Mouse (Mus musculus) right cerebral cortex, adult 18-20 months (tissue): Measurements from ENCODE around the gene Ndufb10.

Source experiments
- DNase-seq: peaks from one replicate; pipeline ENCODE4 v3.0.0; 2022; ENCODE audit warnings: mixed read lengths

The Ndufb10 gene

DNA sequence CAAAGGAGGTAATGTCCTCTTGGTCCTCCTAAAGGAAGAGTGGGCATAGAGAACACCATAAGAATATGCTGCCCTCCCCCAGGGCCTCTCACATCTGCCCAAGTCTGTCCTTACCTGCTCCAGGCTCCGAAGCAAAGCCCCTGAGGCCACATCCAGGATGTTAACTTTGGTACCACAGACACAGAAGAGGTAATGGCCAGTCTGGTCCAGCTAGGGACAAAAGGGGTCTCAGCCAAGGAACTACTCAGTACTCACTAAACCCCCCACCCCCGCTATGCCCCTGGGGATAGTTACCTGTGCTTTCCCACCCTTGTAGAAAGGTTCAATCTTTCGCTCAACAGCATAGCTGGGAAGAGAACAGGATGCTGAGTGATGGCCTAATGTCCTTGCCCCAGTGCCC, 18.5 kb downstream of the Ndufb10 start:
- DNase-seq: no peak

DNA sequence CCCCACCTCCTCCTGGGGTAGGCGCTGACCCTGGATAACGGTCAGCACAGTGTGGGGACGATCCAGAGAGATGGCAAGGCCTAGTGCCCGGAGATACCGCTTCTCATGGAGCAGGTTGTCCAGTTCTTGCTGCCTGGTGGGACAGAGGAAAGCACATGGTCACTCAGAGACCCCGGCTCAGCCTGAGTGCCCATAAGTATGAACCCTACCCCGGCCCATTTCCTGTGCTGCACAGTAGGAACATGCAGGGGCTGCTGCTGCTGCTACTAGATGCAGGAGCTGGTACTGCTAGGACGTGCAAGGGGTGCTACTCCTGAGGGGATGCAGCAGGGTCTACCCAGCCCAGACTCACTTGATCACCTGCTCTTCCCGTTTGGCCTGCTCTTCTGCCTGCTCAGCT, 23.0 kb downstream of the Ndufb10 start:
- DNase-seq: no peak

DNA sequence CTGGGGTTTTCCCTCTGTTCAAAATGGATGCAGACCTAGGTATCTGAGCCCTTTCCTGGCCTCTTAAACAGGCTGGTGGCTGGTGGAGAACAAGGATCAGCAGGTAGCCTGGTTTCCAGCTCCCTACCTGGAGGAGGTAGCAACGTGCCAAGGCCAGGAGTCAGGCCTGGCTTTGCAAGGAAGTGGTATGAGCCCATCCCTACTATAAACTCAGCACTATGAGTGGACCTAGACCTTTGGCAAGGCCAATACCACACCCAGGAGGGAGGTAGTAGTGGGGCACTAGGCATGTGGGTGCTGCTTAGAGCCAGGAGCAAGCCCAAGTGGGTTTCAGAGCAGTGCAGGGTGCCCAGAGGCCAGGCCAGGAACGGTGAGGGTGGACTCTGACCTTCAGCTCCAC, 24.8 kb downstream of the Ndufb10 start:
- DNase-seq: no peak

DNA sequence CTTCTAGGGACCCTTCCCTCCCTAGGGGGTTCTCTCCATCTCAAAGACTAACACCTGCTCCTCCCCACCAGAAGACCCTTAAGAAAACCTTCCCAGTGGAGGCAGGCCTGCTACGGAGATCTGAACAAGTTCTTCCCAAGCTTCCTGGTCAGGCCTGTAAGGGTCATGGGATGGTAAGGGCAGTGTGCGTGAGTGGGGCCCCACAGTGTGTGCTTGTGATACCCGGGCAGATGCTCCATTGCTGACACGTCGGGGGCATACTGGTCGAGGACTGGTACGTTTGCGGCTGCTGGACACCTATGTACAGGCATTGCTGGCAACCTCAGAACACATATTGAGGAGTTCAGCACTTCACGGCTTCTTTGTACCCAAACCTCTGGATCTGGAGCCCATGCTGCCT, 25.6 kb downstream of the Ndufb10 start:
- no peak for DNase-seq

DNA sequence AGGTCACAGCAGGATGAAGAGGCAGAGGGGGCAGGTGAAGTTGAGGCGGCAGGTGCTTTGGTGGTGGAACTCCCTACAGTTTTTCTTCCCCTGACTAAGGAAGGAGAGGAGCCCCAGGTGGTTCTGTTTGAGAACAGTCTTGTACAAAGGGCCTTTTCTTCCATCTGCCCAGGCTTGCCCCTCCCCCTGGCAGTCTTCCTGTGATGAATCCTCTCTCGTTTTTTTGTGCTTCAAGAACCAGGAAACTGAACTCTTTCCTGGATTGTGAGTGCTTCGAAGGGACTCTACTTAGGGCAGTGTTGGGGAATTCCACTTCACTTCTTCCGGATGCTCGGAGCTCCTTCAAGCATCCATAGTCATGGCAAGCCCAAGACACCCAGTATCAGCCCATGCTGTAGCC, 26.3 kb downstream of the Ndufb10 start:
- no peak for DNase-seq

DNA sequence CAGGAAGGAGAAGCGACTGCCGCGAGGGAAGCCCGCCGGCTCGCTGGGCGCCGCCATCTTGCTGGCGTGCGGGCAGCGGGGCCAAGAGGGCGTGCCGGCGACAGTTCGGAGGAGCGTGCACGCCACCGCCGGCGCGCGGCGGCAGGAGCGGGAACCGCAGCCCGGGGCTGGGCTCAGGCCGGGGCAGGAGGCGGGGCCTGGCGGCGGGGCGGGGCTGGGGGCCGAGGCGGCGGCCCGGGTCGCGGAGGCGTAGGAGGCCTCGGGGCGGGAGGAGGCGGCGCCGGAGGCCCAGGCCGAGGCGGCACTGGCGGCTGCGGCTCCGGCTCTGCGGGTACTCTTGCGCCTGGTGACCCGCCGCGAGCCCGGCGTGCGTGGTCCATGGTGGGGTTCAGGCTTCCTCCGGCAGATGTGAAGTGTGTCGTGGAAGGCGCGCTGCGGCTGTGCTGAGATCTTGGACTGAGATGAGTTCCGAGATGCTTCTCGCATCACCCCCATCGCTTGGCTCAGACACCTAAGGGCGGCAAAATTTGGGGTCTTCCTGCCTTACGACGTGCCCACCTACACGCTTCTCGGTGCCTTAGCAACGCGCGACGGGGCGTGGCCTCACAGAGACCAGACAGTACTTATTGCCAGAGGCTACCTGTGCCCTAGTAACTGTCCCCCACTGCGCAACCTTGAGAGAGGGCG, 28.1 kb downstream of the Ndufb10 start, which contains the start of the genes Gfer and Noxo1:
Gfer (minus strand) TSS at position 146 of the 687 bp plus-strand sequence.
Noxo1 (plus strand) TSS at position 224 of the 687 bp plus-strand sequence.
- DNase-seq: peak; percentile 89

DNA sequence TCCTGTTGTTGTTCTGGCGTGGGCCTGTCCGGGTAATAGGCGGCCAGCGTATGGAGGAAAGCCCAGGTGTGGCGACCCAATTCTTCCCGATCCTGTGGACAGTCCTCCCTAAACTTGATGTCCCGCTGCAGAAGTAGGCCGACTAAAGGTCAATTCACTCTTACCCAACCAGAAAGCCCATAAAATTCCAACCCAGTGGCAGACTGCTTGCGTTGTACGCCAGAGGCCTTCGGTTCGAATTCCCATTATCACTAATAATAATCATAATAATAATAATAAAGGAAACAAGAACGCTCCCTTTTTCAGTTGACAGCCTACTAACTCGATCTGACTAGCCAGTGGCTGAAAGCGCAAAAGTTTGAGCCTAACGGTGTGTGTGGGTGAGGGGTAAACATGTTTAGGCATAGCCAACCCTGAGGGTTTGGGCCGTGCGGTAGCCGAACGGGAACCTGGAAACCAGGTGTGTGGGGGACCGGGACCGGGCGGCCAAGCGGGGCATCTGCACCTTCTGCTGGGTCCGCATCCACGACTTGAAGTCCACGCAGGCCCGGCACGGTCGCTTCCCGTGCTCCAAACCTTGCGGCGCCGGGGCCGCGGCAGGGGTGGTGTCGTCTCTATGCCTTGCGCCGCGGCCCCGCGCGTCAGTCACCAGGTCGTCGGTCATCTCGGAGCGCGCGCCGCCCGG, 28.8 kb downstream of the Ndufb10 start:
- DNase-seq: no peak

DNA sequence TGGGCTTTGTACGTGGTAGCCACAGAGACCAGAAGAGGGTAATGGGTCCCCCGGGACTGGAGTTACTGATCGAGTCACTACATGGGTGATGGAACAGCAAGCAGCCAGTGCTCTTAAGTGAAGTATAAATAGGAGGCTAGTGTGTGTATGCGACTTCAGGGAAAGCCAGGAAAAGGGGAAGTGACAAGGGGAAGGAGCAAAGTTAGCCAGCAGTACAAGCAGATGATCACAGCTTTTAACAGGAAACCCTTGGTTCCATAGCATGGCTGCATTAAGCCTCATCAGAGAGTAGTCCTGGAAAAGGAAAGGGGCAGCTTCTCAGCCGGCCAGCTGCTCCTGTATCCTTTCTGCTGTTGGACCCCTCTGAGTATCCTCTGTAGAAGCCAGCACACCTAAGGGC, 31.9 kb downstream of the Ndufb10 start:
- DNase-seq: no peak

DNA sequence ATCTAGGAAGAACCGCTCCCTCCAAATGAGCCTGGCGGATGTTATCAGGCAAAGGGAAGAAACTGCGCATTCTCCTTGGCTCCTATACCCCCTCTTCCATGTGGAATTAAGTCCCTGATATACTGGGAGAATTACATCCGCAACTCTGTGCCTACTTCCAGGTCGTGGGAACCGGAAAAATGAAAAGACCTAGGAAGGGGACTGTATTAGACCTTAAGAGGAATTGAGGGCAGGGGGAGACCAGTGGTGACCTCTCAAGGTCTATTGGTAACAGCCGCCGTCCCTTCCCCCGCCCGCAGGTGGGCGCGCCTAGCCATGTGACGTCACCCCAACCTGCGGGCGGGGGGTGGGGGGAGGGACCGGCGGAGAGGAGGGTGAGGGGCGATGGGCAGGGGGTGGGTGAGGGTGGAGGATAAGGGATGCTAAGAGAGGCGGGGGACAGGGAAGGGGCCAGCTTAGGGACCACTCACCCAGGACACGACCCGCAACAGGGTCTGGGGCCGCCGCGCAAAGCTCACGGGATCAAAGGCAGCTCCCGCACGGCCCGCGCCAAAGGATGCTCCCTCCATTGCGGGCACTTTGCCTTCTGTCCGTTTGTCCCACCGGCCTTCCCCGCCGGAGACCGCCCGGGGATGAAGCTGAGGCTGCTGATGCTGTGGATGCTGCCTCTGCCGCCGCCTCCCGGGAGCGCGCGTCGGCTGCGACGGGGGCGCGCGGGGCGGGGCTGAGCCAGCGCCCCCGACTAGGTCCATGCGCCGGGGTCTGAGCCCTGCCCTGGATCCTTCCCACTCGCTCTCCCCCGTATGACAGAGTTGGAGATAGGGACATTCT, 34.8 kb downstream of the Ndufb10 start, which contains the start of gene Syngr3:
Syngr3 (minus strand) TSS at position 705 of the 831 bp plus-strand sequence.
- peak; percentile 52 for DNase-seq

DNA sequence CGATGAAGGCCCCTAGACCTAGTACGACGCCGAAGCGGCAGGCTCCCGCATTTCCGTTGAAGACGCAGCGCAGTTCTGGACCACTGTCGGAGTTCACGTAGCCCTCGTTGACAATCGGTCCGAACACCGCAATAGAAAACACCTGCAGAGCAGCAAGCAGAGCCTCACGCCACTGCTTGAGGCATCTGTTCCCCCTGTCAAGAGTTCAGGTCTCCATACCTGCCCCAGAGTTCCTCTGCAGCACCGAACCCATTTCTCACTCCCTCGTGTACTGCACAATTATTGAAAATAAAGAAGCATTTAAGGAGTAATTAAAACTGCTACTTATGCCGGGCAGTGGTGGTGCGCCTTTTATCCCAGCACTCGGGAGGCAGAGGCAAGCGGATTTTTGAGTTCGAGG, 36.7 kb downstream of the Ndufb10 start:
- no peak for DNase-seq

DNA sequence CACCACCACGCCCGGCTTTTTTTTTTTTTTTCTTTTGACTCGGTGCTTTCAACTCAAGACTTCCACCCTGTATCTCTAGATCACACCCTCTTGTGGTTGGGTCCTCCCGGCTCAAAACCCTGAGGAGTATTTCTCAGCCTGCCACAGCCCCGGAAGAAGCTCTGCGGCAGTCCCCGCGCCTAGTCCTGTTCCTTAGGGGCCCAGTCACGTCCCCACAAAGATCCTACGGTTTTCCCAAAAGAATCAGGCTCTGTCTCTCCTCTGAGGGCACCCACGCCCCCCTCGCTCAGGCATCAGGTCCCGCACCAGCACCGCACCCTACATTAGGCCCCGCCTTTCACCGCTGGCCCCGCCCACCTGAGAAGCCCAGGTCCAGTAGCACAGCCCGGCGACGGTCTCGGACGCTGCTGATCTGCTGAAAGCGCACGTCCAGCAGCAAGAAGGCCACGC, 37.1 kb downstream of the Ndufb10 start:
- peak; percentile 37 for DNase-seq

DNA sequence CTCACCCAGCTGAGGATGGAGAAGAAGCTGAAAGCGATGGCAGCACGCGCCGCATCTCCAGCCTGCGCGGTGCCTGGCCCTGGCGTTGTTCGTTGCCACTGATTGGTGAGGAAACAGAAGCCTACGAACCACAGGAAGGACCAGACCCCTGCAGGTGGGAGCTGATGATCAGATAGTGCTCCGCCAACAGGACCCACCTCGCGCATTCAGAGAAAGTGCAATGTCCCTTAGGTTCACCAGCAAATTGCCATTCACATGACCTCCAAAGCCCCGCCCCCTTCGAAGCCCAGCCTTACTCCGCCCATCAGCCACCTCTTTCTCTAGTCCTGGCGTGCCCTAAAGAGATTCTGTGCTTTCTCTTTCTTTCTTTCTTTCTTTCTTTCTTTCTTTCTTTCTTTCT, 37.8 kb downstream of the Ndufb10 start:
- no peak for DNase-seq

DNA sequence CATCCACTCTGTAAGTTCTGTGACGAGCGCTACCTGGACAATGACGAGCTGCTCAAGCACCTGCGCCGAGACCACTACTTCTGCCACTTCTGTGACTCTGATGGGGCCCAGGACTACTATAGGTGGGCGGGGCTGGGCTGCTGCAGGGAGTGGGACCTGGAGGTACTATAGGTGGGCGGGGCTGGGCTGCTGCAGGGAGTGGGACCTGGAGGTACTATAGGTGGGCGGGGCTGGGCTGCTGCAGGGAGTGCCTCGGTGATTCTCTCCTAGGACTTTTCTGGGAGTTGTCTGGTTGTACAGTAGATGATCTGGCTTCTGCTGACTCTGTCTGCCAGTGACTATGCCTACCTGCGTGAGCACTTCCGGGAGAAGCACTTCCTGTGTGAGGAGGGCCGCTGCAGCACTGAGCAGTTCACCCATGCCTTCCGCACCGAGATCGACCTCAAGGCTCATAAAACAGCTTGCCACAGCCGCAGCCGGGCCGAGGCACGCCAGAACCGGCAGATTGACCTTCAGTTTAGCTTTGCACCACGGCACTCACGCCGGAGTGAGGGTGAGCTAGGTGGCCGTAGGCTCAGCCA, 46.7 kb downstream of the Ndufb10 start:
- DNase-seq: no peak

DNA sequence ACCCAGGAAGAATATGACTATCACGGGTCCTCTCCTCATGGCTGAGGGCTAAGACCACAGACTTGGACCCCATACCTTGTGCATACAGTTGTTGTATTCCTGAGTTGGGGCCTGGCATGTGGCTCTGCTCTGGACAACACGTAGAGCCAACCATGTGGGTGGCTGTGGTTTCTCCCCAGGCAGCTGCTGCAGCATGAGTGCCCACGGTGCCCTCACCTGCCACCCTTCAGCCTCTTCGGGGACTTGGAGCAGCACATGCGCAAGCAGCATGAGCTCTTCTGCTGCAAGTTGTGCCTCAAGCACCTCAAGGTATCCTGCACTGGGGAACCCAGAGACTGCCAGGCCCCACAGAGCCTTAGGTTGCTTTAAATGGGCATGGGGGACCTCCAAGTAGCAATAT, 47.4 kb downstream of the Ndufb10 start:
- no peak for DNase-seq

DNA sequence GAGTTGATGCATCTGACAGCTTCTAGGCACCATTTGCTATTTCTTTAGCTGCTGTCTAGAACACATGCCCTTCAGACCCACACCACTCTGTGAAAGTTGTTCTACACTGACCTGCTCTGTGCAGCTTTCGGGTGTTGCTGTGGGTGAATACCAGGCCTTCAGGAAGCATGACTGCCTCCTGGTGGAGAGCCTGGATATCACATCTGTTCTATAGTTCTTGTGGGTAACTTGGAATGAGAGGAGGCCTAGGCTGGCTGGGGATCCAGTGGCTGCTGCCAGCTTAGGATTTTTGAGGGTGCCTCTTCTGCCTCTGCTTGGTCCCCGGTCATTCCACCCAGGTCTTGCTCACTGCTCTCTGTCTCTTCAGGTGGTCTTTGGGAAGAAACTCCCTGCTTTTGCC, 48.1 kb downstream of the Ndufb10 start:
- DNase-seq: peak; percentile 60

DNA sequence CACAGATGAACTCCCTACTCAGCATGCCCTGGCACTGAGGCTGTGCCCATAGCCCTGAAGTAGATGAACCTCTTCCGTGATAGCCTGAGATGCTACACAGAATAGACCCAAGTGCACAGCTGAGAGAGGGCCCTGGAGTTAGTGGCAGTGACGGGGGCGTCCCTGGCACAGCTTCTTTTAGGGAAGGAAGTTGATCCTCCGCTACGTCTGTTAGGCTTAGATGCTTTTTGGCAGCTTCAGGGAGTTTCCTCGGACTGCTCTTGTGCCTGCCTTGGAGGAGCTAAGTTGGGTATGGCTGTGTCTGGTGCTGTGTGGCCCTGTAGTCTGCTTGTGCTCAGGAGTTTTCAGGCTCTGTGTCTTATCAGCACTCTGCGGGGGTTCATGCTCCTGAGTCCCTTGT, 50.0 kb downstream of the Ndufb10 start:
- DNase-seq: peak; percentile 81

DNA sequence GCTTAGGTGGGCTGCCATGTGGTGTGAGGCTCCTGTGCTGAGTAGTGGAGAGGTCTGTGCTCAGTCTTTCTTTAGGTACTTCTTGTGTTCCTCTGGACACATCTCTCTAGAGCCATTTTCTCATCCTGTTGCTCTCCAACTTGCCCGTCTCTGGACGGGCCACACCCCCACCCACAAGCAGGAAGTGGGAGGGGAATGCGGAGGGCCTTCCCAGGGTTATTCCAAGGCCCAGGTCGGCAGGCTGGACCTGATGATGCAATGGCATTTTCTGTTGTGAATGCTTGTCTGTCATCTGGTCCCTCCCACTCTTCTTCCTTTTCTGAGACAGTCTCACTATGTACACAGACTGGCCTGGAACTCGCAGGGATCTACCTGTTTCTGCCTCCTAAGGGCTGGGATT, 52.1 kb downstream of the Ndufb10 start:
- no peak for DNase-seq
